Mouse (Mus musculus): Measurements from ENCODE around the gene Rmdn2.

Rmdn2 gene

GRCm38 (mm10) chr17:79616621-79617020, 5.0 kb downstream of the Rmdn2 start:
- no peak for DNase-seq (ENCODE audit: low spot score)

- DNase-seq (ENCODE audit: low spot score): no peak
Observed at GRCm38 (mm10) chr17:79618455-79618854, 6.8 kb downstream of the Rmdn2 start.

DNA sequence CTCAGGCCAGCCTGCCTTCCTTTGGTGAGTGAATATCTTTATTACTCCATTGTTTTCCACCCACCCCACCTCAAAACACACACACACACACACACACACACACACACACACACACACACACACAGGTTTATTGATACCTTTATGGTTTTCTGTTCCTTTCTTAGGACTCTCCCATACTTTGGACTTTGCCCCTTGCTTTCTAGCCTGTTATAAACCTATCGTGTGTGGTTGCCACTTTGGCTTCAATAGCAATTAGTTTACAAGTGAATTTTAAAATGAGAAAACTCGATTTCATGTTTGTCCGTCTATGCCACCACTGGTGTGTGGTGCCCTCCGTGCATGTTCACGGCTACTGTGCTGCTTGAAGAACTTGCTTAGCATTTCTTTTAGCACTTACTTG, 7.3 kb downstream of the Rmdn2 start:
- DNase-seq (ENCODE audit: low spot score): no peak

DNA sequence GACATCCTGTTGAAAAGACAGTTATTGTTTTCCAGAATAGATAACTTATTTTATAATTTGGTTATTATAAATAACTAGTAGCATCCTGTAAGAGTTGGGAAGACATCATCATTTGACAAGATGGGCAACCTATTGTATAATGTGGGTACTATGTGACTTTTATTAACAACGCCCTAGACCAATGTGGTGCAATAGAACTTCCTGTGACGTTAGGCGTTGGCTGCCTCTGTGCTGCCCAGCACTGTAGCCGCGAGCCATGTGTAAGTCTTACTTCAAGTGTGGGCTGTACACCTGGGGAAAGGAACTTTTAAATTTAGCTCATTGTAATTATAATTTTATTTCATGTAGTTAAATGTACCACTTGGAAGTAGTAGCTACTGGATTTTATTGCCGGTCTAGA, 10.4 kb downstream of the Rmdn2 start:
- DNase-seq (ENCODE audit: low spot score): no peak

- no peak for DNase-seq (ENCODE audit: low spot score)
Observed at GRCm38 (mm10) chr17:79622574-79622973, 10.9 kb downstream of the Rmdn2 start.

- DNase-seq (ENCODE audit: low spot score): no peak
Observed at GRCm38 (mm10) chr17:79623841-79624240, 12.2 kb downstream of the Rmdn2 start.

- DNase-seq (ENCODE audit: low spot score): no peak
Observed at GRCm38 (mm10) chr17:79626241-79626816, 14.7 kb downstream of the Rmdn2 start.

DNA sequence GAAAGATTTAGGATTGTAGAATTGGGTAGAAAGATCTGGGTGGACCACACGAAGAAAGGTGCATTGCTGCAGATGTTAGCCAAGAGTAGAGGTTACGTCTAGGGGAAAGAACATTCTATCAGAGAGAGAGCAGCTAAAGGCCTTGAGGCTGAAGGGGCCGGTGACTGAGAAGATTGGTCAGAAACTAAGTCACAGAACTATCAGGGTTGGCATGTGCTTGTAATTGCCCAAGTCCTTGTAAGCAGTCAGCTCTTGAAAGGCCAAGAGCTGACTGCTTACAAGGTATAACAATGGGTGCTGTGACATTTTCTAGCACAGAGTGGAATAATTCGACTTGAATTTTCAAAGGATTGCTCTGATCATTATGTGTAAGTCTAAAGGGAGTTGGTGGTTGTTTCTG, 38.2 kb downstream of the Rmdn2 start:
- no peak for DNase-seq (ENCODE audit: low spot score)

GRCm38 (mm10) chr17:79650297-79650696, 38.6 kb downstream of the Rmdn2 start:
- DNase-seq (ENCODE audit: low spot score): no peak

DNA sequence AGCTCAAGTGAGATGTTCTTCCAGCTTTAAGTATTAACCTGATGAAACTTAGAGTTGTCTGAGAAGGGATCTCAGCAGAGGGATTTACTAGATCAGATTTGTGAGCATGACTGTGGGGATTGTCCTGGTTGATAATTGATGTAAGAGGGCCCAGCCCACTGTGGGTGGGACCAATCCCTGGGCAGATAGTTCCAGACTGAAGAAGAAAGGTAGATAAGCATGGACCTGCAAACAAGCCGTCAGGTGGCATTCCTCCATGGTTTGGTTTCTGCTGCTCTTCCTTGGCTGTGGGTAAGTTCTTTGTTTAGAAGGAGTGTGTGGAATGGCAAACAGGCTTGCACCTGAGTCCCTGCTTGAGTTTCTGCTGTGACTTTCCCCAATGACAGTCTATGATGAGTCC, 41.5 kb downstream of the Rmdn2 start:
- DNase-seq (ENCODE audit: low spot score): no peak

GRCm38 (mm10) chr17:79654187-79654586, 42.5 kb downstream of the Rmdn2 start:
- no peak for DNase-seq (ENCODE audit: low spot score)

GRCm38 (mm10) chr17:79657785-79658184, 46.1 kb downstream of the Rmdn2 start:
- no peak for DNase-seq (ENCODE audit: low spot score)

- DNase-seq (ENCODE audit: low spot score): no peak
Observed at GRCm38 (mm10) chr17:79658452-79658851, 46.8 kb downstream of the Rmdn2 start.

- DNase-seq (ENCODE audit: low spot score): no peak
Observed at GRCm38 (mm10) chr17:79658863-79659262, 47.2 kb downstream of the Rmdn2 start.

DNA sequence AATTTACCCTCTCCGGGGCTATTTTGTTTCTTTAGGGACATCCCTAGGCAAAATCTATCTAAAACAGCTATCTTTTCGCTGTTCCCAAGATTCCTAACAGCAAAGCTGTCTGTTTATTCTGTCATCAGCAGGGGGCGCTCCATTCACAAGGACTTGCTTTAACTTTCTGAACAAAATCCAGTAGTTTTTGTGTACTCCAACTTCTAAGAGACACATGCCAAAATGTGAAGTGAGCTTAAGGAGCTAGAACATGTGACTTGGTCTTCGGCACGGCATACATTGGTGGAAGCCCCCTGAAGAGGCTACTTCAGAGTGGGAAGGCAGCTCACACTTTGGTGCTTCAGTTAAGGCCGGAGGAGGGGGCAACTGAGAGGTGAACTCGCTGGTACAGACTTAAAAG, 49.7 kb downstream of the Rmdn2 start:
- peak; percentile 50 for DNase-seq (ENCODE audit: low spot score)

GRCm38 (mm10) chr17:79661848-79662247, 50.2 kb downstream of the Rmdn2 start:
- DNase-seq (ENCODE audit: low spot score): no peak

DNA sequence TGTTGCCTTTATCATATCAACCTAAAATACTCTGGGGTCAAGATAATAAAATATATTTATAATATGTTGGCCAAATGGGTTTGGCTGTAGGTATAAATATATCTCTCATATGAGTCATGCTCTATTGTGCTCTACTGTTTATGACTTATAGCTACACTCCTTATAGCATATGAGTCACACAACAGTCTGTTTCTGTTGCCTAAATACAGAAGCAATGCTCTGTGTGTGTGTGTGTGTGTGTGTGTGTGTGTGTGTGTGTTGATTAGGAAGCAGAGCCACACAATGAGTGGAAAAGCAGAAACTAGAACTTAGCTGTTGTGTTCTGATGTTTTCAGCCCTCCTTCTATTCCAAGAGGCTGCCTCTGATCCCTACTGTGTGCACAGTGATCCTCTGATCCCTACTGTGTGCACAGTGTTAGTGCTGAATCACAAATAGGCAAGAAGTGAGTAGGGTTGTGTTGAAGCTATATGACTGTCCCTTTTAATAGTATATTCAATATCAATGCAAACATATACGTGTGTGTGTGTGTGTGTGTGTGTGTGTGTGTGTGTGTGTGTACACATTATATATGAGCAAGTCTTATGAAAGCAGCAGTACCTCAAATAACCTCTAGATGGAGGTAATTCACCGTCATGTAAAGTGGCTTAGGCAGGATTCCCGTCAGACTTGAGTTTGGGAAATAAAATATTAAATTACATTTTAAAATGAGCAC, 51.9 kb downstream of the Rmdn2 start:
- DNase-seq (ENCODE audit: low spot score): no peak

DNA sequence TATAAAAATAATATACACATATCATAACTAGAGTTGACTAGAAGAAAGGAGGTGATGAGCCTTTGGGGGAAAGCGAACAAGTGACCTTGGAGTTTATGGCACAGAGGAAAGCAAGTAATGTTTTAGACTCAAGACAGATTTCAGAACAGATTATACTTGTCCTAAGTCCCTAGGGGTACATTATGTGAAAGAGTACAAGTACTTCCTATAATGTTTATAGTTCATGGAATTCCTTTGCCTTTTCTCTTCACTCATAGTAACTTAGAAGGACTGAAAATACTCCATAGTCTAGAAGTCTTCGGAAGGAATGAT, 52.4 kb downstream of the Rmdn2 start:
- no peak for DNase-seq (ENCODE audit: low spot score)

DNA sequence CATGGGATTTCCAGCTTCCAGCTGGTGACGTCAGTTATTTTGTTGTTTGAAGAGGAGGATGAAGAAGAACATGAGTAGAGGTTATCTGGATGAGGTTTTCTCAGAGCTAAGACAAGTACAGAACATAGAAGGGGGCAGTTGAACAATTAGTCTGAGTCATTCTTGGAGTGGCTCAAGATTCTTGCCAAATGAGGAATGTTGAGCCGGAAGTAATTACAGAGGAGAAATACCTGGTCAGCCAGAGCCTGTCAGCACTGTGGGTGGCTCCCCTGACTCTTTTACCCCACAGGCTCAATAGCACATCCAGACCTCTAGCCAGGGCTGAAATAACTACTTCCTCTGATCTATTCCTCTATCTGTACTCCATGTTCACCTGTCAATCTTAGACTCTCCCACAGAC, 59.2 kb downstream of the Rmdn2 start:
- DNase-seq (ENCODE audit: low spot score): no peak

DNA sequence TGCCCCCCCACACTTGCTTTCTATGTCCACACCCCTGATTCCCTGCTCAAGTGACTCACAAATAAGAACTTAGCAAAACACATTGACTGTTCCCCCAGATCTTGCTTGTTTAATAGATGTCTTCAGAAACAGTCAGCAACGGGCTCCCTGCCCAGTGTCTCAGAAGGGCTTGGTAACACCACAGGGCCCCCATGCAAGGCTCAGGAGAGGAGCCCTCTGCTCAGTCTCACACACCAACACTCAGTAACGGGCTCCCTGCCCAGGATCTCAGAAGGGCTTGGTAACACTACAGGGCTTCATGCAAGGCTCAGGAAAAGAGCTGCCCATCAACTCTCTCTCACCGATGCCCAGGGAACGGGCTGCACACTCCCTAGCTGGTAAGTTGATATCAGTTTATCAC, 83.4 kb downstream of the Rmdn2 start:
- DNase-seq (ENCODE audit: low spot score): no peak

GRCm38 (mm10) chr17:79695541-79695940, 83.9 kb downstream of the Rmdn2 start:
- no peak for DNase-seq (ENCODE audit: low spot score)

DNA sequence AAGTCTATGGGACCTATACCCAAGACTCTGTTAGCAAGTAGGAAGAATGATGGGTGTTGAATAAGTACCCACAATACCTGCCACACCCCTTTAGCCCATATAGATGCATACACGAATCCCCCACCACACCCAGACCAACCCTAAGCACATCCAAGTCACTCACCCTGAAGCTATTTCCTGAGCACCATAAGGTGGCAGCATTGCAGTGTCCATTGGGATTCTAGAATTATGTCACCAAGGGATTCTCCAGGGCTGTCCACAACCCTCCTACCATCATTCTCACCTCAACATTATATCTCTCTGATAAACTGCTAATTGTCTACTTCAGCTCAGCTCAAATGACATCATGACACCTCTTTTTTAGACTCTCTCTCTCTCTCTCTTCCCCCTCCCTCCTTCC, 87.5 kb downstream of the Rmdn2 start:
- no peak for DNase-seq (ENCODE audit: low spot score)

DNA sequence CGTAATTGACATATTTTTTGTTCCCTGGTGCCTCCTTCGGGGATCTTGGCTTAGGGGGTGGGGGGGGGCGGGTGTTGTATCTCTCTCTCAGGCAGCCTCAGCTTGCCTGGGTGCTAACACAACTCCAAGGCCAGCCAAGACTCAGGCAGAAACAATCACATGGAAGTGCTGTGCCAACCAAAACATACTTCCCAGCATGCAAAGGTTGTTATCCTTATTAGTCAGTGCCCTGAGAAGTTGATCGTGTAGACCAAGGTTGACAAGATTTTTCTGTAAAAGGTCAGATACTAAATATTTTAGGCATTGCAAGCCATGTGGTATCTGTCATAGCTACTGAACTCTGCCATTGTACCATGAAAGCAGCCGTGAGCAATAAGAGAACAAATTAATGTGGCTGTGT, 89.2 kb downstream of the Rmdn2 start:
- no peak for DNase-seq (ENCODE audit: low spot score)
